8 mouse cellular contexts compared by ENCODE assay signal in the genomic region with DNA sequence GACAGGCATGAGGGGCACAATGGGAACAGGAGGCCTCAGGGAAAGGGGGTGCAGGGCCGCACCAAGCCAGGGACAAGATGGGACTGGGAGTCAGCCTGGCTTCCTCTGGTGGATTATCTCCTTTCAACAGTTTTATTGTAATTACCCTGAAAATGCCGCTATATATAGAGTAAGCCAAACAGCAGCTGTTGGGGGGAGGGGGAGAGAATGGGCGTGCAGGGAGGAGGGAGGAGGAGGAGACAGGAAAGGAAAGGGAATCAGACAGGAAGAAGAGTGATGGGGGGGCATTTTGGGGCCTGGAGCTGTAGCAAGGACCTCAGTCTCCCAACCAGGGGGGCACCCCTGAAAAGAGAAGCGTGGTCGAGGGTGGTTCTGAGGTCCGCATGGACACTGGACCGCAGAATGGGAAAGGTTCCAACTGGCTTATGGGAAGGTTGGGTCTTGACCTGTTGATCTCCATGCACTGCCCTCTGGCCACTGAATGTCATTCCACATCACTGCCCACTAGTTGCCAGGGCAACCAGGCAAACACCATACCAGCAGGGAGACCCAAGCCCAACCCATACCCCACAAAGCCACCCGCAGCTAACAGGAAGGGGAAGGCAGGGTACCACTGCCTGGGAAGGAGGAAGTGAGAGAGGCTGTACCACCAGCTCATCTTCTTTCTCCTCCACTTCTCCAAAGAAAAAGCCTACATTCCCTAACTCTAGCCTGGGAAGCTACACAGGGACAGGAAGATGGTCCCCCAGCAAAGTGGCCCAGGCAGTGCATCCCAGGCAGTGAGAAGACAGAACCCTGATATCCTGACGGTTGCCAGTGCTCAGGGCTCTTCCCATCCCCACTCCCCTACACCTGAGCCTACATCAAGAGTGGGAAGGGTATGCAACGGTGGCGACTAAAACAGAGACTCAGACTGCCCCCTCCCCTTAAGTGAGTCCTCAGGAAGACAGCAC. TPM values are rescaled to one million over a fixed set of nuclear protein-coding genes. Genes with fewer than 3 reads are reported as not detected.
DNase-seq lines count a peak whose midpoint lies in the region; ATAC-seq and TF ChIP-seq lines count a peak whose summit lies in the region.

No protein-coding gene starts in this region.

- WGBS in forebrain, postnatal 0 days = 38% methylated on average over 11 of the region's 11 CpGs
- 19% methylated on average over 11 of the region's 11 CpGs for WGBS in midbrain, postnatal 0 days

- no peak overlapping the region for H3K4me2 ChIP-seq in forebrain, postnatal 0 days (ENCODE audit: low read depth)
- no peak overlapping the region for H3K4me2 ChIP-seq in midbrain, postnatal 0 days (ENCODE audit: low read depth, low read length, poor library complexity, severe bottlenecking)

- no peak overlapping the region for H3K4me3 ChIP-seq in forebrain, postnatal 0 days (ENCODE audit: low read depth, low read length)
- no peak overlapping the region; the same call in 1 of the 2 replicates for H3K4me3 ChIP-seq in layer of hippocampus, adult 2 months
- H3K4me3 ChIP-seq in midbrain, postnatal 0 days (ENCODE audit: low read depth, low read length) = no peak overlapping the region

- H3K36me3 ChIP-seq in forebrain, postnatal 0 days (ENCODE audit: insufficient read depth) = peaks cover 35% of the 10 kb centered on the region
- H3K36me3 ChIP-seq in midbrain, postnatal 0 days (ENCODE audit: insufficient read depth, low read length) = peaks cover 33% of the 10 kb centered on the region

- H3K27me3 ChIP-seq in forebrain, postnatal 0 days (ENCODE audit: insufficient read depth, low read length) = no peaks in the 10 kb centered on the region
- no peaks in the 10 kb centered on the region for H3K27me3 ChIP-seq in midbrain, postnatal 0 days (ENCODE audit: insufficient read depth, low read length)

- peak; percentile 78 to 84 for DNase-seq in right cerebral cortex, postnatal 10 days (ENCODE audit: low spot score in 2 of 2)
- DNase-seq in right cerebral cortex, postnatal 25 days = no peak
- peak; percentile 73 for DNase-seq in forebrain, postnatal 0 days
- DNase-seq in layer of hippocampus, adult 2 months (ENCODE audit: low spot score in 2 of 2) = peak; percentile 74 to 78
- peak; percentile 24 for DNase-seq in midbrain, postnatal 0 days (ENCODE audit: low spot score)
- DNase-seq in cerebellum, adult 11-12 months = no peak
- no peak for DNase-seq in thymus, postnatal 4 days
- no peak for DNase-seq in cerebellum, postnatal 4 days (ENCODE audit: low spot score in 2 of 2)

- H3K4me1 ChIP-seq in forebrain, postnatal 0 days (ENCODE audit: insufficient read depth) = peaks cover 22% of the 10 kb centered on the region
- H3K4me1 ChIP-seq in midbrain, postnatal 0 days (ENCODE audit: insufficient read depth, low read length) = peaks cover 6% of the 10 kb centered on the region; the same call in 1 of the 2 replicates

- H3K9ac ChIP-seq in forebrain, postnatal 0 days = 0 out of 2 replicates have a peak overlapping the region, but pooled peaks have one; percentile 22
- H3K9ac ChIP-seq in midbrain, postnatal 0 days (replicated peaks; ENCODE audit: low read length, poor library complexity, severe bottlenecking) = 0 out of 2 replicates have a peak overlapping the region, but pooled peaks have one; percentile 19

- no peaks in the 10 kb centered on the region for H3K9me3 ChIP-seq in forebrain, postnatal 0 days (ENCODE audit: low read length)
- H3K9me3 ChIP-seq in midbrain, postnatal 0 days (ENCODE audit: low read length) = no peaks in the 10 kb centered on the region

- ATAC-seq in forebrain, postnatal 0 days = peak; percentile 77
- ATAC-seq in midbrain, postnatal 0 days (ENCODE audit: low FRiP score) = no peak

- peak overlapping the region; percentile 81 for H3K27ac ChIP-seq in forebrain, postnatal 0 days (ENCODE audit: low read depth, low read length)
- H3K27ac ChIP-seq in layer of hippocampus, adult 2 months = peak overlapping the region; percentile 70
- 0 out of 2 replicates have a peak overlapping the region, but pooled peaks have one; percentile 1 for H3K27ac ChIP-seq in midbrain, postnatal 0 days (ENCODE audit: low read depth, low read length)

- TF ChIP-seq CTCF in forebrain, postnatal 0 days (IDR thresholded peaks at IDR 0.05; ENCODE audit: low read depth) = no peak
- no peak for TF ChIP-seq CTCF in layer of hippocampus, adult 2 months (conservative IDR thresholded peaks at IDR 0.05)
- no peak for TF ChIP-seq CTCF in midbrain, postnatal 0 days (IDR thresholded peaks at IDR 0.05)

RNA-seq across cellular contexts. Expression of a gene that starts 18.7 kb away (rescaled TPM):
- total RNA-seq in forebrain, postnatal 0 days (2014; rRNA removed) = 27.3 and 32.1 TPM in 2 replicates
- polyA plus RNA-seq in forebrain, postnatal 0 days (2015; fragmentation: Nextera tagmentation; extraction: Ambion mirVana) = 27.4 and 32.0 TPM in 2 replicates
- total RNA-seq in layer of hippocampus, adult 2 months (2021) = 10 to 100 TPM; 58.2 to 59.7 TPM
- 43.1 and 68.5 TPM in 2 replicates for total RNA-seq in midbrain, postnatal 0 days (2014; rRNA removed)
- polyA plus RNA-seq in midbrain, postnatal 0 days (2015; fragmentation: Nextera tagmentation; extraction: Ambion mirVana) = 42.0 and 48.7 TPM in 2 replicates

RNA-seq across cellular contexts. Expression of a gene that starts 21.9 kb away (rescaled TPM):
- total RNA-seq in forebrain, postnatal 0 days (2014; rRNA removed) = 170 and 209 TPM in 2 replicates
- polyA plus RNA-seq in forebrain, postnatal 0 days (2015; fragmentation: Nextera tagmentation; extraction: Ambion mirVana) = 67.1 and 69.4 TPM in 2 replicates
- total RNA-seq in layer of hippocampus, adult 2 months (2021) = 100 to 1,000 TPM; 233 to 243 TPM
- 183 and 263 TPM in 2 replicates for total RNA-seq in midbrain, postnatal 0 days (2014; rRNA removed)
- 61.9 and 65.9 TPM in 2 replicates for polyA plus RNA-seq in midbrain, postnatal 0 days (2015; fragmentation: Nextera tagmentation; extraction: Ambion mirVana)

RNA-seq across cellular contexts. Expression of a gene that starts 23.0 kb away (rescaled TPM):
- 76.7 and 86.4 TPM in 2 replicates for total RNA-seq in forebrain, postnatal 0 days (2014; rRNA removed)
- polyA plus RNA-seq in forebrain, postnatal 0 days (2015; fragmentation: Nextera tagmentation; extraction: Ambion mirVana) = 145 and 154 TPM in 2 replicates
- 10 to 100 TPM; 56.6 to 56.9 TPM for total RNA-seq in layer of hippocampus, adult 2 months (2021)
- total RNA-seq in midbrain, postnatal 0 days (2014; rRNA removed) = 77.7 and 86.2 TPM in 2 replicates
- polyA plus RNA-seq in midbrain, postnatal 0 days (2015; fragmentation: Nextera tagmentation; extraction: Ambion mirVana) = 130 and 147 TPM in 2 replicates

RNA-seq across cellular contexts. Expression of a gene that starts 40.6 kb away (rescaled TPM):
- total RNA-seq in forebrain, postnatal 0 days (2014; rRNA removed) = 0.62 and 1.0 TPM in 2 replicates
- polyA plus RNA-seq in forebrain, postnatal 0 days (2015; fragmentation: Nextera tagmentation; extraction: Ambion mirVana) = 1.5 and 1.6 TPM in 2 replicates
- total RNA-seq in layer of hippocampus, adult 2 months (2021) = 1 to 10 TPM; 1.0 to 1.1 TPM
- 2.1 TPM in 2 replicates for total RNA-seq in midbrain, postnatal 0 days (2014; rRNA removed)
- polyA plus RNA-seq in midbrain, postnatal 0 days (2015; fragmentation: Nextera tagmentation; extraction: Ambion mirVana) = 0.53 and 0.60 TPM in 2 replicates

RNA-seq across cellular contexts. Expression of a gene that starts 51.9 kb away (rescaled TPM):
- 42.1 and 44.4 TPM in 2 replicates for total RNA-seq in forebrain, postnatal 0 days (2014; rRNA removed)
- 34.1 and 38.2 TPM in 2 replicates for polyA plus RNA-seq in forebrain, postnatal 0 days (2015; fragmentation: Nextera tagmentation; extraction: Ambion mirVana)
- total RNA-seq in layer of hippocampus, adult 2 months (2021) = 10 to 100 TPM; 26.5 to 27.1 TPM
- total RNA-seq in midbrain, postnatal 0 days (2014; rRNA removed) = 35.2 and 41.1 TPM in 2 replicates
- polyA plus RNA-seq in midbrain, postnatal 0 days (2015; fragmentation: Nextera tagmentation; extraction: Ambion mirVana) = 42.4 and 44.4 TPM in 2 replicates

Comparison
In these comparisons a context has a peak if more than half of its experiments do, and no peak if none do; other contexts are left out.
1. DNase-seq: peak in right cerebral cortex, postnatal 10 days (2 of 2), forebrain, postnatal 0 days (single experiment), layer of hippocampus, adult 2 months (2 of 2) and midbrain, postnatal 0 days (single experiment); none in right cerebral cortex, postnatal 25 days (single experiment), cerebellum, adult 11-12 months (single experiment), thymus, postnatal 4 days (single experiment) and cerebellum, postnatal 4 days (0 of 2).
2. H3K27ac ChIP-seq: peak in every context shown above with its lines; median percentile 81 in forebrain, postnatal 0 days; 70 in layer of hippocampus, adult 2 months; 1 in midbrain, postnatal 0 days.